ENCODE assay signal across 10 mouse cellular contexts in the genomic region with DNA sequence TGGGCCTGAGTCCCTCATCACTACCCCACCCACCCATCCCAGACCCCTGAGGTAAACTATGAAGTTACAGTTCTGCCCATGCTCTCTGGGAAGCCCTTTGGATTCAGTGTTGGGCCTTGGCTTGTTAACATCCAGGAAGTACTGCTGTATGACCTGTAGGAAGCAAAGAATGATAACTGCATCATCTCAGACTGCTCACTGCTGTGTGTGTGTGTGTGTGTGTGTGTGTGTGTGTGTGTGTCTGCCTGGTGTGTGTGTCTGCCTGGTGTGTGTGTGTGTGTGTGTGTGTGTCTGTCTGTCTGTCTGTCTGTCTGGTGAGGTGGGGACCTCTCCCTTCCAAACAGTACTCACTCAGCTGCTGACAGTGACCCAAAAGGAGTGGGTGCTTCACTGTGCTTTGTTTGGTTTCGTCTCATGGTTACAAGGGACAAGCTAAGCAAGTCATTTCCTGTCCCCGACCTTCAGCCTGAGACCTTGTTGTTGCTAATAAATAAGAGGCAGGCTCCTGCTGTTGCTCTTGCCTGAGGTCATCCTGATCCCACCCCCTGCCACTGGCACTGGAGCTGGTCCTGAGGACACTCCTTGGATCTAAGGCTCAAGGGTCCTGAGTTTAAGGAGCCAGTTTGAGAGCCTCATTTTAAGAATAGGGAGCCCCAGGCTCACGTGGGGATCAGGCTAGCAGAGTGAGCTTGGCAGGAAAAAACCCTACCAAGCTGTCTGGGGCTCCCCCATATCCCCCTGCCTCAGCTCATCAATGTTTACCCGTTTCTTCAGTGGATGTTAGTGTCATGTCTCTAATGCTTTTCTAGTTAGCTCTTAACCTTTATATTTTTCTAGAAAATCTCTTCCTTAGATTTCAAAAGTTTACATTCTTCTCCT. TPM values are rescaled to one million over a fixed set of nuclear protein-coding genes. Genes with fewer than 3 reads are reported as not detected.
DNase-seq lines count a peak whose midpoint lies in the region; ATAC-seq and TF ChIP-seq lines count a peak whose summit lies in the region.
"Had no signal": no experiment of that assay in that cellular context is flagged by ENCODE, and none has a peak within 500 bp of the region (broad histone marks: within the 10 kb centered on the region; RNA-seq: fewer than 3 reads in every experiment).

No protein-coding gene starts in this region.

- DNase-seq in left cerebral cortex, adult 2 months (ENCODE audit: extremely low spot score in 1 of 2, low spot score in 2 of 2), result no peak
- DNase-seq in left cerebral cortex, adult 9 months (ENCODE audit: low spot score in 2 of 2), result no peak
- DNase-seq in kidney, adult 2 months, result peak; percentile 83
- DNase-seq in lung, postnatal 4 days, result peak; percentile 67 to 82
- DNase-seq in right cerebral cortex, adult 2 months (ENCODE audit: low spot score in 2 of 2), result no peak
- no peak for DNase-seq in spleen, postnatal 14 days (ENCODE audit: low spot score in 2 of 2)
- DNase-seq in thymus, postnatal 36 days, result no peak

- peaks cover 6% of the 10 kb centered on the region; the same call in 1 of the 2 replicates for H3K4me1 ChIP-seq in kidney, adult 2 months (ENCODE audit: control insufficient read depth, insufficient read depth, low read length)
- H3K4me1 ChIP-seq: hindbrain, embryonic 15.5 days had no signal

- H3K36me3 ChIP-seq in kidney, adult 2 months (ENCODE audit: control insufficient read depth, insufficient read depth, low read length), result no peaks in the 10 kb centered on the region
- H3K36me3 ChIP-seq: hindbrain, embryonic 15.5 days had no signal

- no peak for TF ChIP-seq POLR2A in kidney, adult 2 months (IDR thresholded peaks at IDR 0.05; ENCODE audit: low read depth, low read length)

- H3K4me3 ChIP-seq in left cerebral cortex, adult 2 months, result no peak overlapping the region
- H3K4me3 ChIP-seq in kidney, adult 2 months (ENCODE audit: insufficient read depth, low read depth, low read length), result no peak overlapping the region
- H3K4me3 ChIP-seq: hindbrain, embryonic 15.5 days had no signal

- H3K27me3 ChIP-seq in kidney, adult 2 months (replicated peaks; ENCODE audit: control insufficient read depth, insufficient read depth, low read length), result no peaks in the 10 kb centered on the region
- H3K27me3 ChIP-seq: hindbrain, embryonic 15.5 days; Patski had no signal

- TF ChIP-seq CTCF in left cerebral cortex, adult 2 months (IDR thresholded peaks at IDR 0.05), result no peak
- TF ChIP-seq CTCF in kidney, adult 2 months (conservative IDR thresholded peaks at IDR 0.05; ENCODE audit: insufficient read depth, insufficient read length, low read depth, low read length), result no peak

- ATAC-seq in common myeloid progenitor, adult 5-6 weeks (replicated peaks; ENCODE audit: low read depth, poor library complexity, severe bottlenecking), result peak; percentile 79
- ATAC-seq: Patski had no signal

- intact Hi-C loops in left cerebral cortex, adult 2 months (cut with DNase I), result no loop called here

- H3K27ac ChIP-seq in left cerebral cortex, adult 2 months, result peak overlapping the region; percentile 55; the same call in 1 of the 2 replicates
- H3K27ac ChIP-seq in kidney, adult 2 months (ENCODE audit: insufficient read depth, low read depth, low read length), result peak overlapping the region; percentile 79
- H3K27ac ChIP-seq: hindbrain, embryonic 15.5 days had no signal

- whole genome bisulfite sequencing in kidney, adult 2 months, result 36% methylated on average over 4 of the region's 4 CpGs

RNA-seq across cellular contexts. Expression of a gene that starts 38.0 kb away (rescaled TPM):
- total RNA-seq in left cerebral cortex, adult 2 months (2021), result 10 to 100 TPM; 11.8 to 12.7 TPM
- total RNA-seq in common myeloid progenitor, adult 5-6 weeks (2017), result 1.4 and 6.9 TPM in 2 replicates
- 25.3 and 27.7 TPM in 2 replicates for polyA plus RNA-seq in kidney, adult 2 months (2012; rRNA removed)

RNA-seq across cellular contexts. Expression of a gene that starts 49.5 kb away (rescaled TPM):
- total RNA-seq in left cerebral cortex, adult 2 months (2021), result 1 to 10 TPM in 1 of 2 experiments, under 1 TPM in 1; 0.66 to 1.1 TPM
- not detected in 2 replicates for total RNA-seq in common myeloid progenitor, adult 5-6 weeks (2017)
- 1.1 and 1.5 TPM in 2 replicates for polyA plus RNA-seq in kidney, adult 2 months (2012; rRNA removed)
- polyA plus RNA-seq: Patski had no signal

Comparison
In these comparisons a context has a peak if more than half of its experiments do, and no peak if none do; other contexts are left out.
1. DNase-seq: peak in kidney, adult 2 months (single experiment) and lung, postnatal 4 days (2 of 2); none in left cerebral cortex, adult 2 months (0 of 2), left cerebral cortex, adult 9 months (0 of 2), right cerebral cortex, adult 2 months (0 of 2), spleen, postnatal 14 days (0 of 2) and thymus, postnatal 36 days (0 of 2).